Mouse (Mus musculus): ENCODE measurements around the gene Fgf12.

Gene Fgf12

GRCm38 (mm10) chr16:28239382-28239781, 513.5 kb downstream of the Fgf12 start:
- Histone ChIP-seq H3K27me3 (ENCODE audit: control insufficient read depth, insufficient read depth, low read length, poor library complexity, severe bottlenecking) (no peaks in the 10 kb centered on the region), H3K36me3 (ENCODE audit: control insufficient read depth, insufficient read depth, low read length, poor library complexity, severe bottlenecking) (no peaks in the 10 kb centered on the region)
- no peak for DNase-seq (ENCODE audit: low read depth, low spot score)

- H3K36me3 ChIP-seq (ENCODE audit: control insufficient read depth, insufficient read depth, low read length, poor library complexity, severe bottlenecking): no peaks in the 10 kb centered on the region
- DNase-seq (ENCODE audit: low read depth, low spot score): no peak
- H3K27me3 ChIP-seq (ENCODE audit: control insufficient read depth, insufficient read depth, low read length, poor library complexity, severe bottlenecking): no peaks in the 10 kb centered on the region
Measured at GRCm38 (mm10) chr16:28238019-28238868, 514.6 kb downstream of the Fgf12 start.

GRCm38 (mm10) chr16:28215930-28216329, 536.9 kb downstream of the Fgf12 start:
- H3K36me3 ChIP-seq (ENCODE audit: control insufficient read depth, insufficient read depth, low read length, poor library complexity, severe bottlenecking): no peaks in the 10 kb centered on the region

GRCm38 (mm10) chr16:28212411-28212810, 540.5 kb downstream of the Fgf12 start:
- no peaks in the 10 kb centered on the region for H3K36me3 ChIP-seq (ENCODE audit: control insufficient read depth, insufficient read depth, low read length, poor library complexity, severe bottlenecking)
- no peak for DNase-seq (ENCODE audit: low read depth, low spot score)
- no peaks in the 10 kb centered on the region for H3K27me3 ChIP-seq (ENCODE audit: control insufficient read depth, insufficient read depth, low read length, poor library complexity, severe bottlenecking)

More at GRCm38 (mm10) chr16:28215930-28216329, 536.9 kb downstream of the Fgf12 start:
- no peak for DNase-seq (ENCODE audit: low read depth, low spot score)
- H3K27me3 ChIP-seq (ENCODE audit: control insufficient read depth, insufficient read depth, low read length, poor library complexity, severe bottlenecking): no peaks in the 10 kb centered on the region

GRCm38 (mm10) chr16:28156443-28156842, 596.4 kb downstream of the Fgf12 start:
- DNase-seq (ENCODE audit: low read depth, low spot score): no peak

GRCm38 (mm10) chr16:28140972-28141371, 611.9 kb downstream of the Fgf12 start:
- no peak for DNase-seq (ENCODE audit: low read depth, low spot score)
- no peaks in the 10 kb centered on the region for H3K27me3 ChIP-seq (ENCODE audit: control insufficient read depth, insufficient read depth, low read length, poor library complexity, severe bottlenecking)
- no peaks in the 10 kb centered on the region for H3K36me3 ChIP-seq (ENCODE audit: control insufficient read depth, insufficient read depth, low read length, poor library complexity, severe bottlenecking)

More at GRCm38 (mm10) chr16:28156443-28156842, 596.4 kb downstream of the Fgf12 start:
- no peaks in the 10 kb centered on the region for H3K36me3 ChIP-seq (ENCODE audit: control insufficient read depth, insufficient read depth, low read length, poor library complexity, severe bottlenecking)
- no peaks in the 10 kb centered on the region for H3K27me3 ChIP-seq (ENCODE audit: control insufficient read depth, insufficient read depth, low read length, poor library complexity, severe bottlenecking)

- no peaks in the 10 kb centered on the region for H3K36me3 ChIP-seq (ENCODE audit: control insufficient read depth, insufficient read depth, low read length, poor library complexity, severe bottlenecking)
- DNase-seq (ENCODE audit: low read depth, low spot score): no peak
- no peaks in the 10 kb centered on the region for H3K27me3 ChIP-seq (ENCODE audit: control insufficient read depth, insufficient read depth, low read length, poor library complexity, severe bottlenecking)
Measured at GRCm38 (mm10) chr16:28127006-28127405, 625.9 kb downstream of the Fgf12 start.

Measured in splenic B cell, adult 2 months (primary cell).